Mouse (Mus musculus): Measurements from ENCODE around the gene Loxl1. TPM values are rescaled to one million over a fixed set of nuclear protein-coding genes. Genes with fewer than 3 reads are reported as not detected.

Gene Loxl1
- 10 to 100 TPM; 77.2 to 87.1 TPM for total RNA-seq (2021)

DNA sequence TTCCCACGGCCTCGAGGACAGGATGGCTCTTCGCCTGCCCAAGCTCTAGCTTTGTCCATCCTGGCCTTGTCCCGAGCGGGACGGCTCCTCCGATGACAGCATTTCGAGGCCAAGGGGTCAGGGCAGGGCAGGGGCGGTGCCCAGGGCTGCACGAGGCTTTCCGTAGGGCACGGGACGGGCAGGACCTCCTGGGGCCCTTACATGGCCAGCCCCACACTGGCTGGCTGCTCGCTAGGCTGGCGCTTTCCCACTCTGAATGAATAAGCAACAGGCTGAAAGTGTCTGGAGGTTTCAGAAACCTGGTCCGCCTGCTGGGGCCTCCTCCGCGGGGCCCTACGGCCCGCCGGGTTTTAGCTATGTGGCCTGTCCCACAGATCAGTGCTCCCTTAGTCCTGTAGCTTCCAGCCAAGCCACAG, at the start of gene Loxl1:
Gene Loxl1 (minus strand): TSS at position 243 of the 416 bp plus-strand sequence.
- peak; percentile 67 for DNase-seq

DNA sequence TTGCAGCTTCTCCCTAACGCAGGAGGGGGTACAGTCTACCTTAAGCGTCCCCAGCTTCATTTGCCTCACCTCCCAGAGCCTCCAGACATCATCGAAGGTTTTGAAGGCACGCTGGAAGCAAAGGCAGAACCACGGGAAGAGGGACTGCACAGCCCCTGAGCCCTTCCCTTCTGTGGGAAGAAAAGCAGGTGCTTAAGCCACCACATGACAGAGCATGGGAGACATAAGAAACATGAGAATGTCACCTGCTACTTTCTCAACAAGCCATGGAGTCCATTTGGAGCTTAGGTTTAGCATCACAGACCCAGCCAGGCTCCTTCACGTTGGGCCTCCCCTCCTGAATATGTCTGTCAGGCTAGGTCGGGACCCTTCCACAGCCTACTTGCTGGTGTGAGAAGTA, 49.0 kb upstream of the Loxl1 start:
- no peak for DNase-seq

DNA sequence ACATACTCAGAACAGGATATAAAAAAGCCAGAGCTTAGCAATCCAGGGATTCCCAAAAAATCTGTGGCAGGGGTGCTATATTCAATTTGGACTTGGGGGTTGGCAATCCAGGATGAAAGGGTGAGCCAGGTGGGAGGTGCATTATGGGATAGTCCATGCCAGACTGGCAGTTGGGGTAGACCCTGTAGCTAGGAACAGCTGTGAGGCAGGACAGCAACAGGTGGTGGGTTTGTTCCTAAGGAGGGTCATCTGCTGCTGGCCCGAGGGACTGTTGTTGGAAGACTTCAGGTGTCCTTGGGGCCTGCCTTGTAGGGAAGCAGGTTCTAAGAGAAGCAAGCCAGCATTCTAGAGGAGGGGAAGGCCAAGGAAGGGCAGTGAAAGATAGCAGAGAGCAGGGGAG, 48.4 kb upstream of the Loxl1 start:
- DNase-seq = no peak

DNA sequence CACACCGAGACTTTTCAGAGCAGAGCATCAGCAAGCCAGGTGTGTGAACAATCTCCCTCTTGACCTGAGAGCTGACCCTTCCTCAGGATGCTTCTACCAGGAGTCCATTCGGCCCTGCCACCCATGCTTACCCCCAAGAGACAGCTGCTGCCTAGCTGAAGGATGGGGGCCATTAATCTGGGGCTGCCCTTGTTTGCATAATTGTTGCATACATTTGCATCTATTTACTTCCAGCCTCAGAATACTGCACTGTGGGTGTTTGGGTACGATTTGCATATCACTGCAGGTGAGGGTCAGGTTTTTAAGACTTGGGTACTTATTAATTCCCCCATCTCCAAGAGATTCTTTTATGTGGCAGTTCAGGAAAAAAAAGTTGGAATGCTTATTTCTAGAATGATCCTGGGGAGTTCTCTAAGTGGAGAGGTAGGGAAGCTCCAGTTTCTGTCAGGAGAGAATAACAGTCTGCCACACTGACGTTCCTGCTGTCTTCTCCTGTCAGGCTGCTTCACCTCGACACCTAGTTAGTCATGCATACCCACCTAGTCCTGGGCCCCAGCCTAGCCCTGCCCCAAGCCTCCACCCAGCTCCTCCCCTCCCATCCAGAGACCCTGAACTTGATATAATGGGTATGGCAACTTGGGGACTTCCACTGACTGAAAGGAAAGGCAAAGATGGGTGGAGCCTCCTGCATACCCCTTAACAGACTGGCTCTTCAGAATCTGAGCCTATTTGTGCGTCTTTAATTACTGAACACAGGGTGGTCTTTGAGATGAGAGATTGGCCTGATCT, 42.5 kb upstream of the Loxl1 start:
- no peak for DNase-seq

DNA sequence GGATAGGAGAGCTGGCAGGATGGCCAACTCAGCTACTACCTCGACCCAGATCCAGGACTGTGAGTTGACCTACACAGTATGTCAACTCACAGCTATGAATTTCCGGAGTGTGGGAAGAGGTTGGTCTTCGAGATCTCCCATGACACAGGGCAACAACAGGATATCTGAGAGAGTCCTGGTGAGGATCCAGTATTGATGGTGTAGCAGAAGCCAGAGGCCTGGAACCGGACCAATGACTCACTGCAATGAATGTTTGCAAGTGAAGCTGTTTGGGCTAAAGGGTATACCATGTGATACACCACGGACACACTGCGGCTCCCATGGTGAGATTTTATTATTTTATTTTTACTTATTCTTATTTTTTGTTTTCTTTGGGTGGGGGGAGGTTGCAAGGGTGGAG, 41.7 kb upstream of the Loxl1 start:
- no peak for DNase-seq

DNA sequence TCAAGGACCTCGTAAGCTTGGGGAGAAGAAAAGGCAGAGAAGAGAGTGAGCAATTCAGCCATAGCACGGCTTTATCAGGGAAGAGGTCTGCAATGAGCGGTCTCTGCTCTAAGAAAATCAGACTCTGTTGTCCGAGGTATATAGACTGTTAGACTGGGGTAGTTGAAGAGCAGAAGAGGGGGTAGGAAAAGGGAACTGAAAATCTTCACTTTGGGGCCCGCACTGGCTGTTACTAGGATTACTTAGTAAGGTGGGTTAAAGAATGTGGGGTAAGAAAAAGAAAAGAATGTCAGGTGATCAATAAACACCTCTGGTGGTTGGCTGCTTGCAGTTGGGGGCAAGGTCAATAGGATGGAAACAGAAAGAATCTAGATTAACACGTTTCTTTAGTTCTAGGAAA, 40.2 kb upstream of the Loxl1 start:
- no peak for DNase-seq

DNA sequence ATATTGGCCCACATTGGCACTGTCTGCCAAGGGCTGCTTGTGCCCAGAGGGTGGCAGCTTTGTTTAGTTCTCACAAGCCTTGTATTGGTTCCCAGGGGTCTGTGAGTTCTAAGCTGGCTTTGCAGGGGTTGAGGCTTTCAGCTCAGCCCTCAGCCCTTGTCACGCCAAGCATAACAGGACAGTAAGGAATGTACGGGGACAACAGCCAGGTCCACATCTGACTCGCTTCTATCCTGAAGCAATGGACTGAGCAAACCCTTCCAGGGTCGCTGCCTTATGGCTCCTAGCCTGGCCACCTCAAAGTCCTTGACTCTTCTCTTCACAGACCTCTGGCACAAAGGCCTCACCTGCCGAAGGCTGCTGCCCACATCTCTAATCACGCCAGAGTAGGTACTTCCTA, 34.8 kb upstream of the Loxl1 start:
- DNase-seq = peak; percentile 32

DNA sequence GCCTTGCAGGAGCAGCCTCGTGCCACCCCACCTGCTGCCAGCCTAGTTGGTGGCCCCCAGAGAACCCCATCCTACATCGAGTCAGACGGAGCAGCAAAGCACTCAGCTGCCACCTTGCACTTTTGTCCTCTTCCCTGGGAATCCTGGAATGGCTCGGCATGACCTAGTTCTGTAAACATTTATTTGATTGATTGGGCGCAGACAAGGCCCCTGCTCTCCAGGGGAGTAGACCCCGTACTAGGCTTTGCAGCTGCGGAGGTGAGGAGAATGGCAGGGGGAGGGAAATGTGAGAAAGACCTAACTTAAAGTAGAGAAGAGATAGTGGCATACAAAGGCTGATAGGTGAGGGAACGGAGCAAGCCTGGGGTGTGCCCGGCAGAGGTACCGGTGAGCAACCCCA, 33.5 kb upstream of the Loxl1 start:
- no peak for DNase-seq

DNA sequence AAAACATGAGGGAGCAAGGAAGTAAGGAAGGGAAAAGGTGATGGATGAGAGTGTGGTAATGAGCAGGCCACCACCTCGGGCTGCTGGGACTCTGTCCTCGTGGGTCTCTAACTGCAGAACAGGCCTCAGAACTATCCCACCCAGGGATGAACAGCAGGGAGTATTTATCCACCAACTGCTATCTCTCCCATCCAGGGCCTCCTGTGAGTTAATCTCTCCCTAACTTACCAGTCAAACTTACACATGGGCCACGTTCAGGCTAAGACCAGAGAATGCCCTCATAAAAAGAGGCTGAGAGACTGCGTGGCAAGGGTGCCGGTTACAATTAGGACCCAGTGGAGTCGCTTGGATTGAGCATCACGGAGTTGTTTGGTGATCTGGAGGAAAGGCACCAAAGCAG, 33.0 kb upstream of the Loxl1 start:
- DNase-seq = no peak

DNA sequence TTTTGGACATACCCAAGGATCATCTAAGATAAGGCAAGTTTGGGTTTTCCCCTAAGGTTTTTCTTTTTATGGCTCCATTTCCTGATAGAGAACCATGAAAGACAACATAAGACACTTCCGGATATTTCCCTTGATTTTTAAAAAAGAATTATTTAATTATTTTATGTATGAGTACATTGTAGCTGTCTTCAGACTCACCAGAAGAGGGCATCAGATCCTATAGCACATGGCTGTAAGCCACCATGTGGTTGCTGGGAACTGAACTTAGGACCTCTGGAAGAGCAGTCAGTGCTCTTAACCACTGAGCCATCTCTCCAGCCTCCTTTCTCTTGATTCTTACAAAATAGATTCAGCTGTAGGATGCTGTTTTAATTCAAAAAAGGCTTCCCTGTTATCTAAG, 28.8 kb upstream of the Loxl1 start:
- DNase-seq = no peak

DNA sequence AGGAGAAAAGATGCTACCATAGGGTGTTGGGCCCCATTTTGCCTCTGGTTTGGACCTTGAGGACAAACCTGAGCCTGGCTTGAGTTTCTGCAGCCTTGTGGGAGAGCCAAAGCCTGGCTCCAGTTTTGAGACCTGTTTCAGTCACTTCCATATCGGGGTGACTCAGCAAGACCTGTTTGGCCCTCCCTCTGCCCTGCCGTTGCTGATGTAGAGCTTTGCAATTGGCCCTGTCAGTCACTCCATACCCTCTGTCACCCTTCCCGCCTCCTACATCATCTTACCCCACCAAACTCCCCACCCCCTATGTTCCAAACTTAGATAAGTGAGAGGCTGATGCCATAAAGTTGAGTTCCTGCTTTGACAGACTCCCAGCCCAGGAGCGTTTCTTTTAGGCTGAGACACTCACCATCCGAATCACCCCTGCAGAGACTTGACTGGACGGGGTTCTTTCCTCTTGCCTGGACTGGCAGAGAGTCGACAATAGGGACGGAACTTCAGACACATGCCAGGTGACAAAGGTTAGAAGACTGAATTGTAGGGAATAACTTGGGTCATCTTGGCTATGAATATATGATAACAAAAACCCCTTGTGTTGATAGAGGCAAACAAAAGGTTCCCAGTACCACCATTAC, 23.8 kb upstream of the Loxl1 start:
- DNase-seq = no peak

DNA sequence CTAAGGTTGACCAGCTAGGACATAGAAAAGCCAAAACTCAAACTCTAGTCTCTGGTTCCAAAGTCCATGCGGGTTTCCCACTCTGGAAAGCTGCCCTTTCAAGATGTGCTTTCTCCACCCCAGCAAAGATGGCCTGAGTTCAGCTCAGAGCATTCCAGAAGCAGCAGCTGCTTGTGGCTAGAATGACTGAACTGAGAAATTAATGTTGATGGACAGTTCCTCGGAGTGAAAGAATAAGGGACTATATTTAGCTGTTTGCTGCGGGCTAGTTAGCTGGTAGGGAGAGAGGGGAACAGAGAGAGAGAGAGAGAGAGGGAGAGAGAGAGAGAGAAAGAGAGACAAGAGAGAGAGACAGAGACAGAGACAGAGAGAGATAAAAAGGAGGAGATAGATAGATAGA, 18.3 kb upstream of the Loxl1 start:
- no peak for DNase-seq

DNA sequence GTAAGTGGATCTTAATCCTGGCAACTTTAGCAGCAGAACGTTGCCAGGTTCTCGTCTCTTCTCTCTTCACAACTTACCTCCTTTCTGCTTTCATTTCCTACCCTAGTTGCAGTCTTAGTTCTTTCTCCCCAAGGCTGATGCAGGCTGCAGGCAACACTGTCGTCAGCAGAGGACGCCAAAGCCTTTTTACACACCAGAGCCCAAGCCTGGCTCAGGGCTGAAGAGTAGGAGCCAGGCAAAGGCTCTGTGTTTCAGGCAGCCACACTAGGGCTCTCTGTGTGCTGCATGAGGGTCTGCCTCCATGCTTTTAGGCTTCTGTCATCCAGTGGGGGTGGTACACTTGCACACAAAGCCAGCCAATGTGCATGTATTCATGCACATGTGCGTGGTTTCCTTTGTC, 17.3 kb upstream of the Loxl1 start:
- DNase-seq = peak; percentile 71

DNA sequence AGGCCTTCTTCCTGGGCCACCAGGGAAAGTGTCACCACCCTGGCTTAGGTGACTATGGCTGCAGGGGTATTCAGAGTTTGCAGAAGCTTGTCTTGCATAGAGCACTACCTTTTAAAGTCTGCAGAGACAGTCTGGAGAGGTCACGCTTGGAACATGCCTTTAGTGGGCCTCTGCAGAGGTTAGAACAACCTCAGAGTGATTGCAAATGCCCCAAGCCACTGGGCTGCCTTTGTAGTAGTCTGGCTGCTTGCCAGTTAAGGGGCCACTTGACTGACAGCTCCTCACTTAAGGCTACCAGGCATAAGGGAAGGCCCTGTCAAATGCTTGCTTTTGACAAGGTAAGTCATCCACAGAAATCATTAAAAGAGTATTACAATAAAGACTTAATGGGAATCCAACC, 14.4 kb upstream of the Loxl1 start:
- DNase-seq = no peak

DNA sequence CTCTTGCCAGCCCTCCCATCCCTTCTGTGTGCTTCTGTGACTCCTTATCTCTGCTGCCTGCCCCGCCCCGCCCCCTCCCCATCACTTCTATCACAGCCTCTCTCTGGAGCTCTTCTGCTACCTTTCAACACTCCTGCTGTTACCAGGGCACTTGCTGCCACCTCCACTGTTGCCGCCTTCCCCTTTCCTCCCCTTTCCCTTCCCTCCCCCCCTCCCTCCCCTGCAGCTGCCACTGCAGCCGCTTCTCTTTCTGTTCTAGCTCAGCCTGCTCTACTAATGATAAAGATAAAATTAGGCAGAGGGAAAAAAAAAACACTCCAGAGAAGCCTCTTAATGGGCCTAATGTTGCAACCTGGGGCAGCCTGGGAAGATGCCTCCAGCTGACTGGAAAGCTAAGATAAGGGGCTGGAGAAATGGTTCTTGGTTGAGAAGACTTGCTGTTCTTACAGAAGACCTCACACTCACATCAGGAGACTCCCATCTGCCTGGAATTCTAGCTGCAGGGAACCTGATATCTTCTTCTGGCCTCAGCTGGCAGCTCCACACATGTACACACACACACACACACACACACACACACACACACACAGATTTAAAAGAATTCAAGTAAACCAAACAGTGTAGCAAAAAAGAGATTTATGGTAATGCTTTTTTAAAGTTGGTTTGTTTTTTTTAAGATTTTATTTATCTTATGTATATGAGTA, 13.6 kb upstream of the Loxl1 start:
- no peak for DNase-seq

DNA sequence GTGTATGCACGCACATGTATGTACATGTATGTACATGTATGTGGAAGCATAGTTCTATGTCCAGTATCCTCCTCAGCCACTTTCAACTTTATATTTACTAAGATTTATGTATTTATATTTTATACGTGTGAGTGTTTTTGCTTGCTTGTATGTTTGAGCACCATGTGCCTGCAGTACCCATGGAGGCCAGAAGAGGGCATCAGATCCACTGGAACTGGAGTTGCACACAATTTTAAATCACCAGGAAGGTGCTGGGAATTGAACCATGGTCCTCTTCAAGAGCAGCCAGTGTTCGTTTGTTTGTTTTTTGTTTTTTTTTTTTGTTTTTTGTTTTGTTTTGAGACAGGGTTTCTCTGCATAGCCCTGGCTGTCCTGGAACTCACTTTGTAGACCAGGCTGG, 8.7 kb upstream of the Loxl1 start:
- DNase-seq = no peak

DNA sequence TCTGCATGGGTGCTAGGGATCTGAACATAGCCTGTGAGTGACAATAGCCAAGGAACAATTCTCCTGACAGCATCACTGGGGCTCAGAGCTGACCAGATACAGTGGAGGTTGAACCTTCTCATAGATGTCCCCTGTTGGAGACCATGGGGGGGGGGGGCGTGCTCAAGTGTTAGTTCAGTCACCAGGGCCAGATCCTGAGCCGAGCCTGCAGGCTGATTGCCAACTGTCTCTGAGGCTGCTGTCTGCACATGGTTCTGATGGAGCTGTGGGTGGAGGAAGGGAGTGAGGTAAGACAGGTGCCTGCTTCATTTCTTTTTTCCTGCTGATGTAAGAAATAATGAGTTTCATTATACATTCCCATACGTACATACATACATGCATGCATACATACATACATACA, 5.3 kb upstream of the Loxl1 start:
- DNase-seq = no peak

DNA sequence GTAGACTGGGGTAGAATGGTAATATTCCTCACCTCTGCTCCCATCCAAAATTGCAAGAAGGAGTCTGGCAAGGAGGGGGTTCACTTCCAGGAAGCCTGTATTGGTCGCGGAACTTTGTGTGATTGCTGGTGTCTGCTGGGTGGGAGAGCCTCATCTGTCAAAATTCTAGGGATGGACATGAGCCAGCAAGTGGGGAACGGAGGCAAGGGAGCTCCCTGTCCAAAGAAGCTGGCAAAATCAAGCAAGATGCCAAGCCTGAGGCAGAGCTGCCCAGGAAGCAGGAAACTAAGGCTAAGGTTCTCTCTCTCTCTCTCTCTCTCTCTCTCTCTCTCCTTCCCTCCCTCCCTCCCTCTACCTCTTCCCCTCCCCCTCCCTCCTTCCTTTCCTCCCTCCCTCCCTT, 4.4 kb upstream of the Loxl1 start:
- no peak for DNase-seq

DNA sequence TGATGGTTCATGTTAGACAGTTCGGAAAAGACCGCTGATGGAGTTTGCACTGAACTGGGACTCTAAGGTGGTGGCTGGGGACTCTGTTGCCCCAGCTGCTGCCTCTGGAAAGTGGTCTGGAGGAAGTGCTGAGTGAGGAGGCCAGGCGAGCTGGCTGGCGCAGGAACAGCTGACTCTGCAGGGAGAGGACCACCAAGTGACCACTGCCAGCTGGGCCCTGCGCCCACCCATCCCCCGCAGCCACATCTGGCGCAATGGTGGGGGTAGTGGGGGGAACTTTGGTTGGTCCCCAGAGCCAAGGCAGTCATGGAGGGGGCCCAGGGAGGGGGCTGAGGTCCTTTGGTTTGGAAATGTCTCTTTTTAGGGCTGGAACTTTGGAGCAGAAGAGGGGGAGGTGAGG, 3.8 kb upstream of the Loxl1 start:
- DNase-seq = peak; percentile 34

DNA sequence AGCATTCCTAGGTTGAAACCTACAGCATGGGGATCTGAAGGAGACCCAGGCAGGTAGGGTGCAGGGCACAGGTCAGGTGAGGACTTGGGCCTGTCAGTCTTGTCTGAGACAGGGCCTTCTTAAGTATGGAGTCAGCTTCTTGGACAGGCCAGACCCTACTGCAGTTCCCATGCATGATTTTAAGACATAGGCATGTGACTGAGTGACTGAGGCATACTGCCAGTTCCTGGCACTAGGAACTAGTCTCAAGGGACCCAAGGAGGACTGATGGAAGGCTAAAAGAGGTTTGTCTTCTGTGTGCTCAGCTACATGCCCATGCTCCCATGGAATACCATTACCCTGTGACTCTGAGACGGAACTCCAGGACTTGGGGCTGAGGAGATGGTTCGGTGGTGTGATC, 2.9 kb upstream of the Loxl1 start:
- DNase-seq = peak; percentile 31

DNA sequence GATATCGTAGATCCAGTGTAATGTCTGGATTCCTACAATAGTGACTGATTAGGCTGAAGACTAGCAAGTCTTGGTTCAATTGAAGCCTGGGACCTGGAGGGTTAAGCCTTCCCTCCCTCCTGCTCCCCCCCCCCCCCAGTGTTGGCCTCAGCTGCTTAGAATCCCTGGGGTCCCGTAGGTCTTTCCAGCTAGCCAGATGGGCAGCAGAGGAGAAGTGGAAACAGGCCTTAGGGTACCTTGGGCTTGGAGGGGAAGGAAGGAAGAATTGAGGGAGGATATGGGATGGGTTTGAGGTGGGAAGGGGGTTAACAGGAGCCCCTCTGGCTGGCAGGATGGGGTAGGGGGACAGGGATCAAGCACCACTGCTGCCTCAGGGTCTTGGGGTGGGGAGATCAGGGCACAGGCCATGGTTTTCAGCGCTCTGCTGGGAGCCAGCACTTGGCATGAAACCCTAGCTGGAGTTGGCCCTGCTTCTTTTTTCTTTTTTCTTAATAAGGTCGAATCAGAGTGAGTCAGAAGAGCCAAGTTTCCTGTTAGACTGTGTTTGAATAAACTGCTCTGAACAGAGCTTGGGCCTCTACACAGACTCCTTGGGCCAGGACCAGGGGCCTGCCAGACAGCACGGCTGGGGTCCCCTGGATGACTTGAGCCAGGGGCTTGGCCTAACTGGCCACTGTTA, 1.8 kb upstream of the Loxl1 start:
- peak; percentile 53 for DNase-seq

DNA sequence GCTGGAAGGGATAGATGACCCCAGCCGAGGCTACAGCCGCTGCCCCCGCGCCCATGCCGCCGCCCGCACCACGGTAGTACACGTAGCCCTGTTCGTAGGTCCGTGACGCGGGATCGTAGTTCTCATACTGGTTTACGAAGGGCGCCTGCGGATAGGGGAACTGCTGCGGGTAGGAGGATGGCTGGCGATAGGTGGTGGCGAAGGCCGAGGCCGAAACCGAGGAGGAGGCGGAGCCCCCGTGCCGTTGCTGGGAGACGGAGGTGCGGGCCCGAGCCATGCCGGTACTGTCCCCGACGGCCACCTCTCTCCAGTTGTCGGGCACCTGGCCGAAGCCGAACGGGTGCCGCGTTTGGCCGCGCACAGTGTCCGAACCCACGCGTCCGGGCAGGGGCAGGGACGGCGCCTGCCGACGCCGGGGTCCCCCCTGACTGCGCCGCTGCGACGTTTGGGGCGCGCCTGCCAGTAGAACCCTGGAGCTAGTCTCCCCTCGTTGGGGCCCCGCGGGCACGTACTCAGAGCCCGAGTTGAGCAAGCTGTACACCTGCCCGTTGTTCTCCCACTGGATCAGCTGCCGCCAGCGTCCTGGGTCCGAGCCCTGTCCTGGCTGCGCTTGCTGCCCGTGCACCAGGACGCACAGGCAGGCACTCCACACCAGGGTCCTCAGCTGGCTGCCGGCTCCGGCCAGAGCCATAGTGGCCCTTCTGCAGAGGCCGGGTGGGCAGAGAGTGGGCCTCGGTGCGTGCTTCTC, 616 bp downstream of the Loxl1 start:
- peak; percentile 55 for DNase-seq

All from heart, postnatal 4 days (tissue).